Mouse (Mus musculus) lung, adult 2 months (tissue): Measurements from ENCODE around the gene Nufip2. TPM values are rescaled to one million over a fixed set of nuclear protein-coding genes. Genes with fewer than 3 reads are reported as not detected.

ENCODE experiments used
- DNase-seq: peaks from one replicate; pipeline ENCODE4 v3.0.0; 2022
- H3K4me1 ChIP-seq: fragments of 200-500 bp; 2 replicates; pipeline ENCODE4 v1.6.1; 2011; ENCODE audit warnings: low read length; ENCODE audit not compliant: control insufficient read depth, insufficient read depth
- H3K4me3 ChIP-seq: fragments of 200-500 bp; replicated peaks from 2 replicates; pipeline ENCODE3; 2011; ENCODE audit warnings: low read depth, mild to moderate bottlenecking, control low read depth, low read length; ENCODE audit errors: extremely low read depth
- CTCF ChIP-seq: fragments of 200-500 bp; IDR thresholded peaks from 2 replicates; pipeline ENCODE4 v1.5.1; 2011; ENCODE audit warnings: mild to moderate bottlenecking, low read length, control low read depth; ENCODE audit not compliant: insufficient read depth
- POLR2A ChIP-seq: fragments of 200-500 bp; IDR thresholded peaks from 2 replicates; pipeline ENCODE4 v1.6.1; 2011; ENCODE audit warnings: low read depth, mild to moderate bottlenecking, control low read depth, low read length, borderline replicate concordance; ENCODE audit errors: extremely low read depth
- WGBS: fragments of 180-500 bp; shearing (Covaris S2); methylation state at CpG from one replicate; pipeline ENCODE4 v1.1.7; 2018; 5-methylcytosine and 5-hydroxymethylcytosine counted together
- polyA plus RNA-seq: library from polyadenylated mRNA; depleted of rRNA; stranded (reverse); fragments of >200 nt; gene quantifications from 2 replicates; pipeline ENCODE4 v1.2.3, GENCODE M21; 2012

Nufip2 gene
- polyA plus RNA-seq, 1 experiment = 11.6 TPM

DNA sequence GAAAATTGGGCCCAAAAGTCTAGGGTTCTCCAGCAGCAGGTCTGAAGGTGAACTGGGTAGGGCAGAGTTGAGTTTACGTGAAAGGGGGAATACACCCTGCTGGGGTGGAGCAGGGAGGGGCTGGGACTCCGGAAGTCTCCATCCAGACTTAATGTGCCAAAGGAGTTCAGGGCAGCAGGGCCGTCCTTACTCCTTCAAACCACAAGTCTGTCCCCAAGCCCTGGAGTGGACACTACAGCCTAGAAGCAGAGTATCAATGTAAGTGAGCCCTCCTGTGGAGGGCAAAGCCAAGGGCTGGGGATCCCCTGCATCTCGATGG lies 79.5 kb downstream of the Nufip2 start:
- DNase-seq = no peak
- WGBS = 29% methylated on average over 4 of the region's 4 CpGs
- TF ChIP-seq POLR2A (no peak), CTCF (no peak)
- Histone ChIP-seq H3K4me3 (no peak overlapping the region), H3K4me1 (peaks cover 28% of the 10 kb centered on the region)

DNA sequence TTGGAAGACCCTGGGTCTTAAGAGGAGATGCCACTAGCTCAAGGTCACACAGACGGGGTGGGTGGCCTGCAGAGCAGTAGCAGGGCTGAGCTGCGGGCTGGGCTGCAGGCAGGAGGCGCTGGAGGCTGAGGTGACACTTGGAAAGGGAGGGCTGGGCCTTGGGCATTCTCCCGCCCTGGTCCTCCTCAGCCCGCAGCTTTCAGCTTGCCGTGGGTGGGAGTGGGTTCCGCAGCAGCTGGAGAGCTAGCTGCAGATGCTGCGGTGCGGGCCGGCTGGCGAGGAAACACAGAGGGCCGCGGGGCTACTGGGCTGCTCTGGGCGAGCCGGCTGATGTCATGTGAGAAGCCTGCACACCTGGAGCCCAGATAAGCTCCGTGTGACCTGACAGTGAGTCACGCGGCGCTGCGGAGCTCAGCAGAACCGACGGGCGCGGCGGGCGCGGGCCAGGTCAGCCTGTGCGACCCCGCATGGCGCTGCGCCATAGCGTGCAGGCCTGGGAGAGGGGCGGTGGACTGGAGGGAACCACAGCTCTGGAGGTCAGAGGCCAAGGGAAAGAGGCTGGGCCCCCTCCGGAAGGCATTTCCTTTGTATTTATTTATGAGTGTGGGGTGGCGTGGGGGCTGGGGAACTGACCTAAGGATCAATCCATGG lies 80.5 kb downstream of the Nufip2 start:
- TF ChIP-seq CTCF (peak; percentile 53; the same call in 1 of the 2 replicates), POLR2A (no peak)
- WGBS = 7% methylated on average over 35 of the region's 35 CpGs
- peaks cover 28% of the 10 kb centered on the region for H3K4me1 ChIP-seq
- H3K4me3 ChIP-seq = peak overlapping the region; percentile 63
- DNase-seq = peak; percentile 66

DNA sequence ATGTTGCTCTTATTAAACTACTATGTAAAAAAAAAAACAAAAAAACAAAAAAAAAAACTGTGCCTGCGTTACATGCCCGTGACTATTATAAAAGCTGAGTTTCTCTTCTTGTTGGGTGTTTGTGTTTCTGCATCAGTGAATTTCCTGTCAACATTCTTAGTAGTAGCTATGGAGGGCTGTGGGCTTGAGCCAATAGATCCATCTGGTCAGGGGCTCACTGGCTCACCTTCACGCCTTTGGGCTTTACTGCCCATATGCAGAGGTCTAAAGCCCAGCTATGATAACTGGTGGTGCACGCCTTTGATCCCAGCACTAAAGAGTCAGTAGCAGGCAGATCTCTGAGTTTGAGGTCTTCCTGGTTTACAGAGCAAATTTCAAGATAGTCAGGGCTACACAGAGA lies 83.5 kb downstream of the Nufip2 start:
- TF ChIP-seq CTCF = no peak
- TF ChIP-seq POLR2A = no peak
- 65% methylated on average over 4 of the region's 4 CpGs for WGBS
- no peak for DNase-seq
- H3K4me3 ChIP-seq = no peak overlapping the region
- H3K4me1 ChIP-seq = peaks cover 22% of the 10 kb centered on the region

DNA sequence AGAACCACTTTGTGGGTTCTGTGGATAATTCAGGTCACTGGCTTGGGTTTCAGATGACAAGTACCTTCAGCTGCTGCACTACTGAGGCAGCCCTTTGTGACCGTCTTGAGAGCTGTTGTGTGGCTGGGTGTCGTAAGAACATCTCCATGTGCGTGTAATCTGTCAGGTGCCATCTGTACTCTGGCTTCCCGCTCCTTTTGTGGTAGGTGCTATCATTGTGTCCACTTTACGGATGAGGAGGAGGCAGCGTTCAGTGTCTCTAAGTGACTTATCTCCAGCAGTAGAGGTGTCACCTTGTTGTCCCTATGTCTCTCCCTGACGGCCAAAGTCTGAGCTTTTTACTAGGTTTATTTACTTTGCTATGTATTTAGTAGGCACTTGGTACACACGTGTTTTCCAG lies 84.4 kb downstream of the Nufip2 start:
- 65% methylated on average over 8 of the region's 8 CpGs for WGBS
- H3K4me1 ChIP-seq = peaks cover 18% of the 10 kb centered on the region
- no peak for DNase-seq
- no peak for TF ChIP-seq POLR2A
- no peak for TF ChIP-seq CTCF
- H3K4me3 ChIP-seq = no peak overlapping the region

- 57% methylated on average over 8 of the region's 8 CpGs for WGBS
- no peak for DNase-seq
These were observed 86.1 kb downstream of the Nufip2 start for GRCm38 (mm10) chr11:77771879-77772713.

DNA sequence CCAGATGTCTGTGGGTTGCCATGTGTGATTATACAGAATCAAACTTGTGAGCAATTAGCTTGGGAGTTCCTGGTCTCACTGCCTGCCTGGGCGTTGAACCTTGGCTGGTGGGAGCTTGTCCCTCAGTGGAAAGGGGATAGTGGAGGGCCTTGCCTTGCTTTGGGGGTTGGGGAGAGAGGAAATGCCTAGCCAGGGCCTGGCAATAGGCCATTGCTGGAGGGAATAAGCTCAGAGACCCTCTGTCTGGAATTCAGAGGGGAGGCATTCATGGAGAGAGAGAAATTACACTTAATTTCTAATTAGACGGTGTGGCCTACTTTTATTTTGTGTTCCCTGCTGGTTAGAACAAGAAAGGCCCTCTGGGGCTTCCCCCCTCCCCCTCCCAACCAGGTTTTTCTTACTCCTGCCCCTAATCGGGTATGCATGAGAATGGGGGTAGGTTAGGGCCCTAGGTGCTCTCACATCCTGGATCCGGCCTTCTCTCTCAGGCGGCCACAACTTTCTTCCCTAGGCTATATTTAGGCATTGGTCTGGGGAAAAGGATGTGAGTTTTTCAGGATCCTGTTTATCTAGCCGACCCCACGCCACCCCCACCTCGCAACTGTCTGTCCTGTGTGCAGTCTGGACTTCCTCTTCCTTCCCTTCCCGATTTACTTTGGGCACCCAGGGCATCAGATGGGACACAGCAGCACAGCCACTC lies 89.9 kb downstream of the Nufip2 start:
- TF ChIP-seq POLR2A (no peak), CTCF (no peak)
- no peak overlapping the region for H3K4me3 ChIP-seq
- peaks cover 3% of the 10 kb centered on the region for H3K4me1 ChIP-seq
- 39% methylated on average over 9 of the region's 9 CpGs for WGBS
- no peak for DNase-seq

More at GRCm38 (mm10) chr11:77771879-77772713, 86.1 kb downstream of the Nufip2 start:
- Histone ChIP-seq H3K4me3 (no peak overlapping the region), H3K4me1 (peaks cover 8% of the 10 kb centered on the region)
- TF ChIP-seq POLR2A (no peak), CTCF (no peak)

GRCm38 (mm10) chr11:77777436-77777835 lies 91.5 kb downstream of the Nufip2 start:
- 89% methylated on average over 17 of the region's 17 CpGs for WGBS
- Histone ChIP-seq H3K4me3 (no peak overlapping the region), H3K4me1 (peaks cover 8% of the 10 kb centered on the region)
- no peak for DNase-seq
- TF ChIP-seq CTCF (no peak), POLR2A (no peak)

DNA sequence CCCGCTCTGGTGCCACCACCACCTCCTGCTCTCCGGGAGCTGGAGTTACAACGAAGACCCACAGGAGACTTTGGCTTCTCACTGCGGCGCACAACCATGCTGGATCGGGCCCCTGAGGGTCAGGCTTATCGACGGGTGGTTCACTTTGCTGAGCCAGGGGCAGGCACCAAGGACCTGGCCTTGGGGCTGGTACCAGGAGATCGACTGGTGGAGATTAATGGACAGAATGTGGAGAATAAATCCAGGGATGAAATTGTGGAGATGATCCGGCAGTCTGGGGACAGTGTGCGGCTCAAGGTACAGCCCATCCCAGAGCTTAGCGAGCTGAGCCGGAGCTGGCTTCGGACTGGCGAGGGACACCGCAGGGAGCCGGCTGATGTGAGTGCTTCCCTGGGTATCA lies 92.0 kb downstream of the Nufip2 start:
- 94% methylated on average over 17 of the region's 17 CpGs for WGBS
- no peak for TF ChIP-seq CTCF
- TF ChIP-seq POLR2A = no peak
- Histone ChIP-seq H3K4me1 (peaks cover 10% of the 10 kb centered on the region), H3K4me3 (no peak overlapping the region)
- no peak for DNase-seq

GRCm38 (mm10) chr11:77779240-77779639 lies 93.3 kb downstream of the Nufip2 start:
- no peak for DNase-seq
- Histone ChIP-seq H3K4me1 (peaks cover 23% of the 10 kb centered on the region), H3K4me3 (no peak overlapping the region)
- 42% methylated on average over 1 of the region's 1 CpGs for WGBS
- TF ChIP-seq CTCF (no peak), POLR2A (no peak)
